Mouse (Mus musculus) liver, embryonic 14 days (tissue): ENCODE measurements around the gene Mthfd2l. TPM values are rescaled to one million over a fixed set of nuclear protein-coding genes. Genes with fewer than 3 reads are reported as not detected.

ENCODE experiments used
- polyA plus RNA-seq: library from polyadenylated mRNA; depleted of rRNA; stranded (reverse); fragments of >200 nt; gene quantifications from 2 replicates; pipeline ENCODE4 v1.2.3, GENCODE M21; 2012; rRNA removed

Mthfd2l gene
- 5.2 and 5.3 TPM in 2 replicates for polyA plus RNA-seq

DNA sequence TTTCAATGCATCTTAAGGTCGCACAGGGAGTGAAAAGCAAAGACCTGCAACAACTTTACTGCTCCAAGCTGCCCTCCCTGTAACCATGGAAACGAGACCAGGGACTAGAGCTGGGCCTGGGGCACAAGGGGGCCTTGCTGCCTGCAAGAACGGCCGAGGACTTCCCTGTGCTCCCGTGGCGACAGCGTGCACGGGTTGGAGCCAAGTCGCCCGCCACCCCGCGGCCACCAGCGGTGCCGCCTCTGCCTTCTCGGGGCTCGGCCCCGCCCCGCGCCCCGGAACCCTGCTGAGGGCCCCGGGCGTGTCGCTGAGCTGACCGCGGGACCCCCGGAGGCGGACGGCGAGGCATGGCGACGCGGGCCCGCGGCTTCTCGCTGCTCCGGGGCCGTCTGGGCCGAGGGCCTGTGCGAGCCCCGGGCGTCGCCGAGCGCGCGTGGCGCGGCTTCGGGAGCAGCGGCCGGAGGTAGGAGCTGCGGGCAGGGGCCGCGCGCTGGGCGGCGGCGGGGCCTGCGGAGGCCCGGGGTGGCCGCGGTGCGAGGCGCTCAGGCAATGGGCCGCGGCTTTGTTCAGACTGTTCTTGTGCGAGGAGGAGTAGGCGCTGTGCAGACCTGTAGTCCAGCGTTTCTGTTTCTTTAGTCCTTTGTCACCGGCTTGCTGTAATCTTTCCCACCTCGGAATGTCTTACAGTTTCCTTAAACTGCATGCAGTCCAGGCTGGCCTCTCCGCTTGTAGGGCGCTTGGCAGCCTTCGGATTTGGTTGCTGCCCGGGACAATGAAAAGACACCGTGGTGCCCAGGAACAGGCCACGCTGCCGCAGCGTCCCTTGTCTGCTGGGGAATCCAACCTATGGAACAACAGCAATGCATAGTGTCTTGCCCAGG, at the start of gene Mthfd2l:
Gene Mthfd2l (plus strand): TSS at position 147 of the 881 bp plus-strand sequence.

DNA sequence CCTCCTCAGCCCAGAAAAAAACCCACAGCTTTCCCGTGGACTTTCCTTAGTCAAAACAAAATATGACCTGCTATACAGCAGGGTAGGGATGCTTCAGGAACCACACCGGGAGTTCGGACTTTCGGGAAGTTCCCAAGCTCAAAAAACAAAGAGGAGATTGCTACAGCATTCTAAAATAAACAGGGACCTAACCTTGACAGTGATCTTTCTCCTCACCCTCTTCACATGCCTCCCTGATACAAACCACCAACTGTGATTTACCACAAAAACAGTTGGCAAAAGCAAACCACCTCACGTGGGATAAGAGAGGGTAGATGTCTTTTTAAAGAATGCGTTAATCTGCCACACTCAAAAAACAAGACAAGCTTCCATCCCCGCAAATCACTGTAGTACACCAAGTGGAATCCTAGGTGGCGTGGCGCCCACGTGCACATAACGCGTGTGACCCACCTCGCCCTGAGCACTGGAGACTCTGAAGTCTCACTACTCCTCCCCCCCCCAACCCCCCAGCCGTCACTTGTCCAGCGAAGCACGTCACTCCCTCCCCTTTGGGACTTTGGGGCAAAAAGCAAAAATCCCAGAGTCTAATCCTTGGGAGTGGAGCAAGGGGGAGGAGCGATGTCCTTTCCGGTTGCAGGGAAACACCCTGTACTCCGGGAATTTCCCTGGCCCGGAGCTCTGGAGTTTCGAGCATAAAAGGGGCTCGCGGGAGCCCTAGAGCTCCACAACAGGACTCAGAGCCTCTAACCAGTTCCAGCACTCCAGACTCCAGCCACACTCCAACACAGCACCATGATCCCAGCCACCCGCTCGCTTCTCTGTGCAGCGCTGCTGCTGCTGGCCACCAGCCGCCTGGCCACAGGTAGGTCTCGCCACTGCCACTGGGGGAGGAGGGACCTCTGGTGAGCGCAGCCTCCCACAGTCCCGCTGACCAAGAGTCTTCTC, 40.1 kb upstream of the Mthfd2l start, which contains the start of gene Cxcl1:
Gene Cxcl1 (plus strand): TSS at position 723 of the 945 bp plus-strand sequence.

DNA sequence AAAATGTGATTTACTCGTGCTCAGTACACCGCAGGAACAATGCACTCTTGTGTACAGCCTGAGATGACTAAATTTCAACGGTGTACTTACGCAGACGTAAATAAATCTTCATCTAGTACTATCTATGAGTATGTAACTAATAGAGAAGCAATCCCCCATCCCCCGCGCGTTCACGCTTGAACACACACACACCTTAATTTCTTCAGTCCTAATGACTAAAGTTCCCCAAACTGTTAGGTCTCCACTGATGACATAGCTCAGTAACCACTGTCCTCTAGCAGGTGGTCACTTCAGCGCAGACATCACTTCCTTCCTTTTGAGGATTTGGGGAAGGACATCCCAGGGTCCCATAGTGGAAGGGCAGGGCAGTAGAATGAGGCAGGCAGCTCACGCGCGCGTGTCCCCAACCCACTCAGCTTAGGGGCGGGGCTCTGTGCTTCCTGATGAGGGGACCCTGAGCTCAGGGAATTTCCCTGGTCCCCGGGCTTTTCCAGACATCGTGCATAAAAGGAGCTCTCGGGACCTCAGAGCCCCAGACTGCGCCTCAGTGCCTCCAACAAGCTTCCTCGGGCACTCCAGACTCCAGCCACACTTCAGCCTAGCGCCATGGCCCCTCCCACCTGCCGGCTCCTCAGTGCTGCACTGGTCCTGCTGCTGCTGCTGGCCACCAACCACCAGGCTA, 27.4 kb upstream of the Mthfd2l start, which contains the start of gene Cxcl2:
Gene Cxcl2 (plus strand): TSS at position 533 of the 682 bp plus-strand sequence.

DNA sequence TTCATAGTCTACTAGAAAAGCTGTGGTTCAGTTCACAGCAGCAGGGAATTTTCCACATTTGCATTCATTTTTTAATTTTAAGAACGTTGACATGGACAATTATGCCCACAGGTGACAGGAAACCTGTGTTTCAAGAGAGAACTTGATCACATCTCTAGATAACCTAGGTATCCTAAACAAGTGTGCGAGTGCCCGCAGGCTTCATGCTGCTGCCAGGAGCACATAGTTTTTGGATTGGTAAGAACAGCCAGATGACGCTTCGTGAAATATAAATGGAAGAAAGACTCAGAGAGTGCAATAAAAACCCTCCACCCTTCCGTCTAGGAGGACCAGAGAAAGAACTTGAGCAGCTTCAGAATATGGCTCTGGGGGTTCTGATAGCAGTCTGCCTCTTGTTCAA, 96.2 kb downstream of the Mthfd2l start, which contains the start of gene Epgn:
Gene Epgn (plus strand): TSS at position 301 of the 400 bp plus-strand sequence.

Other genes with a start within 250 kb of the Mthfd2l start
- 0.31 and 0.52 TPM in 2 replicates for gene Cxcl5, start 171.8 kb upstream of the Mthfd2l start, polyA plus RNA-seq
- gene Ppbp, start 162.6 kb upstream of the Mthfd2l start, polyA plus RNA-seq: 115 and 139 TPM in 2 replicates
- gene Pf4, start 158.7 kb upstream of the Mthfd2l start, polyA plus RNA-seq: 258 and 293 TPM in 2 replicates
- 0.05 TPM in 1 of 2 replicates, not detected in the other for gene Cxcl3, start 145.0 kb upstream of the Mthfd2l start, polyA plus RNA-seq
- 0.01 TPM in 1 of 2 replicates, not detected in the other for gene Cxcl15, start 136.6 kb upstream of the Mthfd2l start, polyA plus RNA-seq
- gene Cxcl1, start 39.9 kb upstream of the Mthfd2l start, polyA plus RNA-seq: 2.8 and 5.6 TPM in 2 replicates
- 0.08 and 0.15 TPM in 2 replicates for gene Cxcl2, start 27.2 kb upstream of the Mthfd2l start, polyA plus RNA-seq
- gene Epgn, start 96.3 kb downstream of the Mthfd2l start, polyA plus RNA-seq: 0.01 and 0.02 TPM in 2 replicates
- 0.05 and 0.10 TPM in 2 replicates for gene Ereg, start 143.5 kb downstream of the Mthfd2l start, polyA plus RNA-seq
- gene Areg, start 208.5 kb downstream of the Mthfd2l start, polyA plus RNA-seq: not detected in 2 replicates